Mouse (Mus musculus): Measurements from ENCODE around the gene Traf1. TPM values are rescaled to one million over a fixed set of nuclear protein-coding genes. Genes with fewer than 3 reads are reported as not detected.

Gene Traf1
- total RNA-seq (2015; ENCODE audit: low replicate concordance) (1.1 and 1.3 TPM in 2 replicates), total RNA-seq (2017; ENCODE audit: low replicate concordance) (1.3 TPM in 1 of 2 replicates, not detected in the other)

DNA sequence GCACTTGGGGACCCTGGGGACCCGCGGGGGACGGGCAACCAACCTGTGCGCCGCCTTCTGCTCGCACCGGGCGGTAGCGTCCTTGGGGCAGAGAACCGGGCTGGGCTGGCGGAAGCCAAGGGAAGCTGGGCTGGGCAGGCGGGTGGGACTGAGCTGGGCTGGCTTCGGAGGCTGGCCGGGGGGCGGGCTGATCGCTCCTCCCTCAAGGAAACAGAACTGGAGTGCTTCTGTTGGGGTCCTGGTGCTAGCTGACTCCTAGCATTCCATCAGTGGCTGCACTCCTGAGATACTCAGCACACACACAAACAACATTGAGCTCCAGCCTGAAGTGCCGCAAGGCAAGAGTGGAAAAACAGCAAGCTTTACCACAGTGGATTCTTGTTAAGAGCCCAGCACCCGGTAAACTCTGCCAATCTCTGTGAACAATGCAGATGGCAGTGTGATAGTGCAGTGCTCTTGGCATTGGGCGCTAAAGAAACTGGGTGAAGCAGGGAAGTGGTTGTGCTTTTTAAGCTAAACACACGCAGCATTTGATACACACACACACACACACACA lies at the start of gene Traf1:
TSS of gene Traf1 (minus strand) at position 292 of the 556 bp plus-strand sequence.
- no peak for ATAC-seq (replicated peaks; ENCODE audit: low FRiP score, poor library complexity, severe bottlenecking)

DNA sequence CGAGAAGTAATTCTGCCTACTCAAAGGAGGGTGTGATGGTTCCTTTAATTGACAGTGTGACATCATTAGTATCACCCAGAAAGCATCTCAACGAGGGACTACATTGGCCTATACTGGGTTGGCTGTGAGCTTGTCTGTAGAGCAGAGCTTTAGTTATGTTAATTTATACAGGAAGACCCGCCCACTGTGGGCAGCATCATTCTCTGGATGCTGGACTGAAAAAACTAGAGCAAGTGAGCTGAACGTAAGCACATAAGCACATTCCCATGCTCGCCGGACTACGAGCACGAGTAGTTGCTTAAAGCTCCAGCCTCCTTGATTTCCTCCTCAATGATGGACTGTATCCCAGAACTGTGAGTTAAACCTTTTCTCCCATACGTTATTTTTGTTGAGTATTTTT lies 37.4 kb upstream of the Traf1 start:
- no peak for ATAC-seq (replicated peaks; ENCODE audit: low FRiP score, poor library complexity, severe bottlenecking)

DNA sequence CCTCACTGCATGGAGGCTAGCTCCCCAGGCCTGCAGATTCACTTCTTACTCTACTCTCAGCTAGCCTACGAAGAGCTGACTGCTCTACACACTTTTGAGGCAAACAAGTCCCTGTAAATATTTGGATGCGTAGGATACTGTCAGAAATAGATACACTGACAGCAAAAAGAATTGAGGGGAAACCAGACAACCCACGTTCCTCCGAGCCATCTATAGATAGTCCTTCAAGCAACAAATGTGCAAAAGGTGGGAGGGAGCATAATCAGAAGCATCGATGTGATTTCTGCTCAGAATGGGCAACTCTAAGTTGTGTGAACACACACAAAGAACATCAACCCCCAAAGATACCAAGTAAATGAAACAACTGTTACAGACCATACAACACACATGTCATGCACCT lies 34.9 kb upstream of the Traf1 start:
- ATAC-seq (replicated peaks; ENCODE audit: low FRiP score, poor library complexity, severe bottlenecking), result no peak

DNA sequence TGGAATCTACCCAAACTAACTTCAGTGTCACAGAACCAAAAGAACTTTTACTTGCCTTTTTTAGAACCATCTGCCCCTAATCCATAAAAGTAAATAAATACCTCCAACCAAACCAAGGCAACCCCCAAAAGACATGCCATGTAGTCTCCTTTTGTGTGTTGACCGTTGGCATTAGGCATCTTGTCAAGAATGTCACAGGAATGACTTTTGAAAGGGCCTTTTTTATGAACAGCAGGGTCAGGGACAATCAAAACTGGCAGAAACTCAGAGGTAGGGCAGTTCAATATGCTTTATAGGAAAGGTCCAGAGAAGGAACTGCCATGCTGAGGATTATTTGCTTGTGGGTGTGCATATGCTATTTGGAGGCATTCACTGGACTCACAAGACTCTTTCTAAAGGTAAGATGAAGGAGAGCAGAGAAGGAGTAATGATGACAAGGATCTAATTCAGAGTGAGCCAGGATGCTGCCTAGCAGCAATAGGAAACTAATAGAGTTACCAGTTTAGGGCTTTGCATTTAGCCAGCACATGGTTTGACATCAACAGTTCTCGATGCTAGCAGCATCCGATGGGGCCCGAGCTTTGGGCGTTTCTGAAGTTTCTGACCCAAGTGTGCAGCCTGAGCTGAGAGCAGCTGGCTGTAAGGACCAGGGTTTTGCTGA lies 32.3 kb upstream of the Traf1 start:
- ATAC-seq (replicated peaks; ENCODE audit: low FRiP score, poor library complexity, severe bottlenecking), result no peak

DNA sequence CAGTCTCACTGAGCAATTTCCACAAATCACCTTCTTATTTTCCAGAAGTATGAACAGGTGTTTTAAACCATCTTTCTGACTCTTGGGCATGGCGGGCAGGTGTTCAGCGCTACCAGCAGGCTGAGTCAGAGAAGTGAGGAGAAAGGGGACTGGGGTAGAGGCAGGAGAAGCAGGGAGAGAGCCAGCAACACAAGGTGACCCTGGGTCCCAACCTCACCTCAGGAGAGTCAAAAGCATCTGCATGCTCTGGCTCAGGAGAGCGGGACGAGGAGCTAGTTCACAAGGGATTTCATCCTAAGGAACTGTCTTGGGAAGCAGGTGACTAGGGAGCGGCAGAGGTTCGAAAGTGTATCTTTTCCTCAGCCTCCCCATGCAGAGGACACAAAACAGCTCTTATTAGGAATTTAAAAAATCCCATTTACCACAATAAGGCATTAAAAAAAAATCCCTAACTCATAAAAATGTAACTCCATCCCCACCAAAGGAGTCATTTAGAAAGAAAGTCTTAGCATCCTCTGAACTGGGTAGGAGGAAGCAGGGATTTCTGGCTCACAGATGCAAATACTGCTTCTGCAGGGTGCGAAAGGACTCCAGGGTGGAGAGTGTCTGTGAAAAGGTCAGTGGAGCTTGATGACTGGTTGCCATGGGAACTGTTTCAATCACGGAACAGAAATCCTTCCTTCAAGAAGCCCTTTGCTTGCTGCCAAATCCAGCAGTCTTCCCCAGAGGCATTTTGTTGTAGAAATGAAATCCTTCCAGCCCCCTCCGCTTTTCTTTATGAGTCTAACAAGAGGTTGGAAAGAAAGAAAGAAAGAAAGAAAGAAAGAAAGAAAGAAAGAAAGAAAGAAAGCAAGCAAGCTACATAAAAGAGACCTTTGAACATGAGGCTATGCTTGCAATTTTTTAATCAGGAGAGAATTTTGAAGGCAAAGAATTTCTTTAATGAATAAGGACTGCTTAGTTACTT lies 31.4 kb upstream of the Traf1 start:
- ATAC-seq (replicated peaks; ENCODE audit: low FRiP score, poor library complexity, severe bottlenecking), result no peak

DNA sequence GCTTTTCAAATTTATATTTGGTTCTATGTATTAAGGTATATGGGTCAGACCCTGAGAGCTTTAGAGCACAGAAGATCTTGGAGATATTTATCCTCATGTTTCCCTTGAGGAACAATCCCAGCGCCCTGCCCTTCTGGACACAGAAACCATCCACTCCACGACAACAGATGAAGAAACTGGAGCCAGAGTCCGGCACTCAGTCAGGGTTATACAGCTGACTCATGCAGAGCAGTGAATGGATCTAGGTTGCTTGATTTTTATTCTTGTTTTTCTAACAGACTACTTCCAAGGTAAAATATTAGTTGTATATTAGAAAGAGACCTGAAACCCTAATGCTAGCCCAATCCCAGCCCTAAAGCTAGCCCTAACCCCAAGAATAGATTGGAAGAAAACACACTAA lies 30.4 kb upstream of the Traf1 start:
- no peak for ATAC-seq (replicated peaks; ENCODE audit: low FRiP score, poor library complexity, severe bottlenecking)

DNA sequence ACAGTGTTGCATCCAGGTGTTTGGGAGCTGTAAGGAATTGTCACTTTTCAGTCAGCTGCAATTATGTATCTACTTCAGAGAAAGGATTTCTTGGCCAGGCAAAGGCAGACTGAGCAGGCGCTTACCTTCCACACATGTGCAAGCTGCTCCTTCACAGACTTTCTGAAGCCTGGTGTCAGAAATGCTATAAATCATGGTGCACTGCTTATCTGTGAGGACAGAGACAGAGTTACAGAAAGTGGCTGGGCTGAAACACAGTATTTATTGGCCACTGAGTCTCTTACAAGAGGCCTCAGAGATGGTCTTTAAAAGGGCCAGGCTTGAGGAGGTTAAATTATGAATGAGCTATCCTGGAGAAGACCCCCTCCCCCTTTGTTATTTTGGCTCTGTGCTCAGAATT lies 28.2 kb upstream of the Traf1 start:
- no peak for ATAC-seq (replicated peaks; ENCODE audit: low FRiP score, poor library complexity, severe bottlenecking)

DNA sequence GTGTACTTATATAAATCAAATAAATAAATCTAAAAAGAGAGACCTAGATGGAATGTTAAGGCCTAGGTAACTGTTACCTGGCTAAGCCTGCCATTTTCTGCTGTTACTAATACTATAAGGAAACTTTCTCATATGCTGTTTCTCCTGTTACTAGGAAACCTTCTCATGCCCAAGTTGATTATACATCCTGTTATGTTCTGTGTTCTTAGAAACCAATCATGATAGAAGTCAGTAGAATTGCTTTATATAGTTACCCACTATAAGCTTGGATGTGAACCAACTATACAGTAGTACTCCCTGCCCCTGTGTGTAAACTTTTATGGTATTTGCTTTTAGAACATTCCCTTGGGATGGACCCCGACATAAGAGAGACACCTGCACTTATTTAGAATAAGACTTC lies 26.0 kb upstream of the Traf1 start:
- no peak for ATAC-seq (replicated peaks; ENCODE audit: low FRiP score, poor library complexity, severe bottlenecking)

DNA sequence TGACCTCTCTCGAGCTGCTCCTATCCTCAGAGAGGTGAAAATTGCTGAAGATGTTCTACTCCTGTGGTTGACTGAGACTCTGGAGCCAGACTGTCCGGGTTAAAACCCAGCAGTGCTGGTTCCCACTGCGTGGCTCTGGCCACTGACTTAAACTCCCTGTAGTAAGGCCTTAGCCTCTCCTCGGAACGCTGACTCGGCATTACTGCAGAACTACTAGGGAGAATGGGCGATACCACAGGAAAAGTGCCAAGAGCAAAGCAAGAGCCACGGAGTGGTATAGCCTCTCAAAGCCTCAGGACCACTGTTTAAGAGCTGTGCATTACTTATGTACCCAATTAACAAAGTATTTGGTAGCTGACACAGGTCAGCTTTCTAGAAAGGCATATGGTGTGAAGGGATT lies 23.3 kb upstream of the Traf1 start:
- ATAC-seq (replicated peaks; ENCODE audit: low FRiP score, poor library complexity, severe bottlenecking), result no peak

DNA sequence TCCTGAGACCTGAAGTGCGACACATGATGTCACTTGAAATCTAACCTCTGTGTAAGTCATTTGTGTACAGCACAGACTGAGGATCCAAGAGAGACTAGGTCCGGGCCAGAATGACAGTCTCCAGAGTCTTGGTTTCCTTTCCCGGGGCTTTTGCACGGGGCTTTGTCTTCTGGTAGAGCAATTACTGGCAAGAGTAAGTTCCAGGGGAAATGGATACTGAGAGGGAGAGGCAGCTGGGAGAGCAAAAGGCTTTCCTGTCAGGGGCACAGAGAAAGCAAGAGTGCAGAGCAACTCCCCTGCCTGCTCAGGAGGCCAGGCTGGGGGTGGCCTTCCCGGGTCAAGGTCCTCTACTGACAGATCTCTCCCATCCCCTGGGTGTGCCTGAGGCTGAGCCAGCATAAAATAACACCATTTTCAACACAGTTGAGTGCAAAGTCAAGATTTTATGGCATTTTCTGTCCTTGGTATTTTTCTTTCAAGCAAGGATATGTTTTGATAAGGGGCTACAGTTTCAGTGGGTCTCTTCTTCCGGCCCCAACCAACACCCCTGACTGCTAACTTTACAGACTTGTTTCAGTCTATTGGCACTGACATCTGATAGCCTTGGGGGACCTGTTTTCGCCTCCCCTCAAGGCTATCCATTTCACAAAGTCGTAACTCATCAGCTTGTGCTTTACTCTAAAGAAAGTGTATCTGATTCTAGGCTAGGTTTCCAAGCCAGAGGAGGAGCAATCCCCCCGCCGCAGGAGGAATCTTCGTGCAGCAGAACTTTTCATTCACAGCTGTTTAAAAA lies 21.5 kb upstream of the Traf1 start:
- no peak for ATAC-seq (replicated peaks; ENCODE audit: low FRiP score, poor library complexity, severe bottlenecking)

DNA sequence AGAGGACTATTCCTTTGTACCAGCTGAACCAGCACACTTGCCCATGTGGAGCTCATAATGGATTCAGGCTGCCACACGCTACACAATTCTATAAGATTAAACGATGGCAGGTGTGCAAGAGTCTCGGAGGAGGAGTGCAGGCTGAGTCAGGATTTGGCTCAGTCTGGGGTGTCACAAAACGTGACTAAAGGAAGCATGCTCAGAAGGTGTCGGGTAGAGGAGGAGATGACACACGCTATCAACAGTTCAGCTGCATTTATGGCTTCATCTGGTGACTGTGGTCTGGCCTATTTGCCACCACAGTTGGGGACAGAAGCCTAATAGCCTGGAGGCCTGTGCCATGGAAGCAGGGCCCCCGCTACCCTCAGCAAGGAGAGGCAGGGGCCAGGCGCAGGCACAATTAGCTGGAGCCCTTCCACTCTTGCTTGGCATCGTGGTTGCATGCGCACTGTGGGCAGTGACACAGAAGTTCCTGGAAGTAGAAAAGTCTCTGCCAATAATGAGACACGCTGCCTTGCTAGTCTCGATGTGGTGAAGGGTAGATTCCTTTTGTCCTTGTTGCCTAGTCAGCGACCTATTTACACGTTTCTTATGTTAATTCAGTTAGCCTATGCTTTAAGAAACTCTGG lies 20.6 kb upstream of the Traf1 start:
- no peak for ATAC-seq (replicated peaks; ENCODE audit: low FRiP score, poor library complexity, severe bottlenecking)

DNA sequence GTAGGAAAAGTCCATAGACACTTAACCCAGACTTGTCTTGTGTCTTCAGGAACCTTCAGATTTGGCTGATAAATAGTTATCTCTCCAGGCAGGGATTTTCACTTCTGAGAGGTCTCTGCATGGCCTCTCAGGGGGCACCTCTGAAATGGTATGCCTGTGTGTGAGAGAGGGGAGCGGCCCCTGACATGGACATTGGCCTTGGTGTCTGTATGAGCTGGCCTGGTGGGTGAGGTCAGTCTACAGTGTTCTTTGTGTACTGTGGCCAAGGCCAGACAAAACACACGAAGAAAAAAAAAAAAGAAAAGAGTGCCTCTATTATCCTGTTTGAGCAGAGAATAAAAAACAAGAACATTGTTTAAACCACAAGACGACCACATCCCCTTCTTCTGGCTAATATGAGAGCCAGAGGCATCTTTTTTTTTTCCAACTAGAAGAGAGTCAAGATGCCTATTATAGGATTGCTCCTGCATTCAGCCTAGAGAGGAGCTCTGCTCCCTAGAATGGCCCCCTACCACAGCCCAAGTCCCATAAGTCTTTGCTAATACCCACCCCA lies 18.0 kb upstream of the Traf1 start:
- ATAC-seq (replicated peaks; ENCODE audit: low FRiP score, poor library complexity, severe bottlenecking), result no peak

DNA sequence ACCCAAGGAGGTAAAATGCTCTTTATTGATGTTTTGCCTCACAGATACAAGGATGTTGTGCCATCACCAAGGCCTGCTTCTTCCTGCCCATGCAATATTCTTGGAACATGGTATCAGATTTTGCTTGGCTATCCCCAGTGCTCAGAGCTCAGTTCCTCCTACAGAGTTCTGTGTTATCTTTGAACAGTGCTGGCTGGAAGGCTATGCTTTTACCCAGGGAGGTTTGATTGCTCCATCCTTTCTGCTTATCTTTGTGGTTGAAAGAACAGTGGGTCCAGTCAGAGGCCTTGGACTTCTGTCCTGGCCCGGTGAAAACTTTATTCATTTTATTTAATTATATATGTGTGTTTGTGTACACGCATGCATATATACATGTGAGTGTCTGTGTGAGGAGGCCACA lies 16.7 kb upstream of the Traf1 start:
- no peak for ATAC-seq (replicated peaks; ENCODE audit: low FRiP score, poor library complexity, severe bottlenecking)

DNA sequence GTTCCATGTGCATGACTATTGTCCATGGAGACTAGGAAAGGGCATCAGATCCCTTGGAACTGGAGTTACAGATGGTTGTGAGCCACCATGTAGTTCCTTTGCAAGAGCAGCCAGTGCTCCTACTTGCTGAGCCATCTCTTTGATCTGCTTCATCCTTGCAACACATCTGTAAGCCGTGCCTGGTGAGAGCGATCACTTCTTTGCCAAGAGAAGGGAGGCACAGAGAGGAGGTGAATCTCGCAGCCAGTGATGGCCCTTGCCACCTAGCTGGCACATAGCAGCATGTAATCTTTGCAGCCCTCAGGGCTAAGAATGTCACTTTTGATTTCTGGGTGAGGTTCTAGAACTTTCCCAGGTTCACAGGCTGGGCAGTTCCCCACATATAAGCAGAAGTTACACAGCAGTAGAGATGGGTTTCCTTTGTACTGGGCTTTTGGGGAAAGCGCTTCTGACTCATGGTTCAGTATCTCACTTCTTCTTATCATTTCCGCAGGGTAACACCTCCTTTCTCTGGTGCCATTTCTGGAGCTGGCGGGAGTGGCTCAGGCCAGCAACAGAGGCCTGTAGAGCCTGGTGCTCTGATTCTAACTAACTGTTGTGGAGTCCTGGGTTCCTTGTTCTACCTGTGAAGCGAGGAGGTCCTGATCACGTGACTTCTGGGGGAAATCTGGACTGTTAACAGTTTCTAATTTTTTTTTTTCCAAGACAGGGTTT lies 15.5 kb upstream of the Traf1 start:
- ATAC-seq (replicated peaks; ENCODE audit: low FRiP score, poor library complexity, severe bottlenecking), result no peak

DNA sequence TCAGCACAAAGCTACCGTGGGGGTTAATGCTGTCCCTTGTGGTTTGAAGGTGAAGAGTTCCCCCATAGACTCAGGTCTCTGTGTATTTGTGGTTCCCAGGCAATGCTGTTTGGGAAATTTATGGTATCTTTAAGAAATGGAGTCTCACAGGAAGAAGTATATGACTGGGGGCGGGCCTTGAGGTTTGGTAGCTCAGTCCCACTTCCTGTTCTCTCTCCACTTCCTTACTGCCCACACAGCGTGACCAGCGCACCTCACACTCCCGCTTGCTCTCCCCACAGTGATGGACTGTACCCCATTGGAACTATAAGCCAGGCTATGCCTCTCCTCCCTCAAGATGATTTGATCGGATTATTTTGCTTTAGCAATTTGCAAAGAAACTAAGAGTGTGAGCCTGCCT lies 14.9 kb upstream of the Traf1 start:
- no peak for ATAC-seq (replicated peaks; ENCODE audit: low FRiP score, poor library complexity, severe bottlenecking)

DNA sequence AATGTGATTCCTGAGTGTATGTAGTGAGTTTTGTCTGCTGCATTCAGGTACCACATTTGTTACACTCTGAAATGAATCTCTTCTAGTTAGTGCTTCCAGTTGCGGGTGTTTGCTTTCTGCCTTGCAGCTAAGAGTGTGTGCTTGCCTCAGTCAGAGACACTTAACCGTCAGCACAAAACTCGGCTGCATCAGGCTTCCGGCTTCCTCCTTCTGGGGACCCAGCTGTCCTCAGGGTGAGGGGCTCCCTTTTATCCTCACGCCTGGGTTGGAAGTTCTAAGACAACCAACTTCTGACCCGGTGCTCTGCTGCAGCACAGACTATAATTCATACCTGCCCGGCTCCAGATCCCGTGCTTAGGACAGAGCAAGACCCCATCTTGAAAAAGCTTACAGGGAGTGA lies 11.5 kb upstream of the Traf1 start:
- no peak for ATAC-seq (replicated peaks; ENCODE audit: low FRiP score, poor library complexity, severe bottlenecking)

DNA sequence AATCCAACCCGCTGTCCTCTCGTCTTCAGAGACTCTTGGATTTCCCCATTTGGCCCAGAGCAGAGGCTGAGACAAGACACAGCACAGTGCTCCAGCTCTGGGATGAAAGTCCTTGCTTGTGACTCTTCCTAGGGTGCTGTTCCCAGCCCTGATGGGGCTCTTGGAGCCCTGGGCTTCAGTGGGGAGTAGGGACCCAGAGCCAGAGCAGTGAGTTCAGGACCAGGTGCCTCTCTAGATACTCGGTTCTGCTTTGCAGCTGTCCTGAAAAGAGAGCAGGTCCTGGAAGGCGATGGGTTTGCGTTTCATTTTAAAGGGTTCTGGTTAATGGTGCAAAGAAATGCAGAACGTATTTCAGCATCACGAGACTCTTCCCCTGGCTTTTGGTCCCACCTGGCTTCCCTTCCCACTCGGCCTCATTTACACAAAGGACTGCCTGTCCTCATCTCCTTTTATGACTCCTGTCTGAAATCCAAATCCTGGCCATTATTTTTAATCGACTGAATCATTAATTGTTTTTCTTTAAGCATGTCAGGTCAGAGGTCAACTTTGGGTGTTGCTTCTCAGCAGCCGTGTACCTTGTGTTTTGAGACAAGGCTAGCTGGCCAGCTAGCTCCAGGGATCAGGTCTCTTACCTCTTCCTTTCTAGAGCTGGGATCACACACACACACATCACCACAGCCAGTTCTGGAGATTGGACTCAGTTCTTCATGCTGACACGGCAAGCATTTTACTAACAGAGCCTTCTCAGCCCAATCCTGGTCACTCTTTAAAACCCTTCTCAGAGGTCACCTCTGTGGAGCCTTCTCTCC lies 9.7 kb upstream of the Traf1 start:
- no peak for ATAC-seq (replicated peaks; ENCODE audit: low FRiP score, poor library complexity, severe bottlenecking)

Measured in erythroid progenitor cell, adult 5-6 weeks (primary cell).